Mouse (Mus musculus) layer of hippocampus, adult 18-20 months (tissue): ENCODE measurements around the gene Actrt2. TPM values are rescaled to one million over a fixed set of nuclear protein-coding genes. Genes with fewer than 3 reads are reported as not detected.

Experiments
- DNase-seq, 2 experiments: peaks; one replicate each; pipeline ENCODE4 v3.0.0; 2022; ENCODE audit warnings: low spot score in 2 of 2
- long read RNA-seq: library from polyadenylated mRNA; stranded (forward); transcript quantifications from one replicate; pipeline ENCODE4 v2.0.0, GENCODE M21; 2021
- total RNA-seq, 2 experiments: library from RNA; stranded (reverse); gene quantifications; 2 replicates each; pipeline ENCODE4 v1.2.3; 2021

Gene Actrt2
- total RNA-seq, result not detected
- long read RNA-seq, result 0 reads

- no peak for DNase-seq
Observed at GRCm38 (mm10) chr4:154667767-154668166, at the start of gene Actrt2. TSS of gene Actrt2 (minus strand) at chr4:154667867.

GRCm38 (mm10) chr4:154709391-154710107 lies 41.9 kb upstream of the Actrt2 start:
- DNase-seq, result no peak

- no peak for DNase-seq
Observed at GRCm38 (mm10) chr4:154708811-154709210, 41.1 kb upstream of the Actrt2 start.

GRCm38 (mm10) chr4:154708223-154708622 lies 40.6 kb upstream of the Actrt2 start:
- peak in 1 of 2 experiments; percentile 6 for DNase-seq

- DNase-seq, result no peak
Observed at GRCm38 (mm10) chr4:154707521-154707920, 39.9 kb upstream of the Actrt2 start.

GRCm38 (mm10) chr4:154706442-154706841 lies 38.8 kb upstream of the Actrt2 start:
- DNase-seq, result no peak

GRCm38 (mm10) chr4:154705681-154706080 lies 38.0 kb upstream of the Actrt2 start:
- DNase-seq, result no peak

GRCm38 (mm10) chr4:154705056-154705455 lies 37.4 kb upstream of the Actrt2 start:
- DNase-seq, result no peak

- no peak for DNase-seq
Observed at GRCm38 (mm10) chr4:154704591-154704990, 36.9 kb upstream of the Actrt2 start.

GRCm38 (mm10) chr4:154703426-154704070 lies 35.9 kb upstream of the Actrt2 start:
- DNase-seq, result no peak

- no peak for DNase-seq
Observed at GRCm38 (mm10) chr4:154702931-154703330, 35.3 kb upstream of the Actrt2 start.

- no peak for DNase-seq
Observed at GRCm38 (mm10) chr4:154702186-154702585, 34.5 kb upstream of the Actrt2 start.

GRCm38 (mm10) chr4:154700921-154701412 lies 33.3 kb upstream of the Actrt2 start:
- DNase-seq, result no peak

GRCm38 (mm10) chr4:154700436-154700835 lies 32.8 kb upstream of the Actrt2 start:
- DNase-seq, result no peak

GRCm38 (mm10) chr4:154699236-154699635 lies 31.6 kb upstream of the Actrt2 start:
- no peak for DNase-seq

GRCm38 (mm10) chr4:154698631-154699030 lies 31.0 kb upstream of the Actrt2 start:
- DNase-seq, result no peak

GRCm38 (mm10) chr4:154698021-154698590 lies 30.4 kb upstream of the Actrt2 start:
- no peak for DNase-seq

- DNase-seq, result no peak
Observed at GRCm38 (mm10) chr4:154697476-154697875, 29.8 kb upstream of the Actrt2 start.

GRCm38 (mm10) chr4:154696552-154696951 lies 28.9 kb upstream of the Actrt2 start:
- no peak for DNase-seq

GRCm38 (mm10) chr4:154696146-154696545 lies 28.5 kb upstream of the Actrt2 start:
- DNase-seq, result no peak

GRCm38 (mm10) chr4:154694361-154694760 lies 26.7 kb upstream of the Actrt2 start:
- no peak for DNase-seq

- DNase-seq, result no peak
Observed at GRCm38 (mm10) chr4:154693348-154694015, 25.8 kb upstream of the Actrt2 start.
